Mouse (Mus musculus) ES-E14 (cell line): ENCODE data around the gene Rnf31. TPM values are rescaled to one million over a fixed set of nuclear protein-coding genes. Genes with fewer than 3 reads are reported as not detected.

Experiments used
- DNase-seq: peaks from one replicate; pipeline ENCODE4 v3.0.0-alpha.2; 2013; ENCODE audit warnings: low read depth, low spot score
- H3K27ac ChIP-seq: 2 replicates; pipeline ENCODE4 v1.5.1; 2012; ENCODE audit warnings: low read depth, mild to moderate bottlenecking, low read length, moderate library complexity, mixed read lengths; ENCODE audit not compliant: poor library complexity, insufficient read depth, severe bottlenecking
- H3K36me3 ChIP-seq: 2 replicates; pipeline ENCODE4 v1.6.1; 2012; ENCODE audit warnings: mild to moderate bottlenecking, low read length, moderate library complexity, mixed read lengths; ENCODE audit not compliant: control insufficient read depth, poor library complexity, insufficient read depth, severe bottlenecking
- H3K4me1 ChIP-seq, 2 experiments: fragments of 150-350 bp in 1 of 2; sonication (generic) in 1 of 2; 2 replicates each; pipeline ENCODE4 v1.6.1; 2012; ENCODE audit warnings: low read length in 2 of 2, mild to moderate bottlenecking in 1 of 2, mixed read lengths in 1 of 2; ENCODE audit not compliant: control insufficient read depth in 2 of 2, insufficient read depth in 2 of 2, poor library complexity in 1 of 2
- H3K4me3 ChIP-seq, 2 experiments: fragments of 150-350 bp in 1 of 2; sonication (generic) in 1 of 2; 2 replicates each; pipeline ENCODE4 v1.5.1; 2012; ENCODE audit warnings: low read length in 2 of 2, low read depth in 1 of 2, mild to moderate bottlenecking in 1 of 2, mixed read lengths in 1 of 2; ENCODE audit not compliant: insufficient read depth in 1 of 2, poor library complexity in 1 of 2, severe bottlenecking in 1 of 2
- H3K9ac ChIP-seq: 2 replicates; pipeline ENCODE4 v1.6.1; 2012; ENCODE audit warnings: low read depth, mild to moderate bottlenecking, low read length, mixed read lengths; ENCODE audit not compliant: poor library complexity, insufficient read depth, severe bottlenecking
- H3K9me3 ChIP-seq: fragments of 150-350 bp; sonication (generic); 2 replicates; pipeline ENCODE4 v1.6.1; 2012; ENCODE audit warnings: low read depth, mild to moderate bottlenecking, low read length; ENCODE audit not compliant: control insufficient read depth, insufficient read depth
- CHD2 ChIP-seq: IDR thresholded peaks from 2 replicates; pipeline ENCODE4 v1.6.1; 2014; ENCODE audit warnings: mild to moderate bottlenecking, low read depth, low read length, inconsistent platforms
- HCFC1 ChIP-seq: IDR thresholded peaks from 2 replicates; pipeline ENCODE4 v1.6.1; 2012; ENCODE audit warnings: low read length, inconsistent platforms, borderline replicate concordance; ENCODE audit not compliant: insufficient read depth
- MAFK ChIP-seq: IDR thresholded peaks from 2 replicates; pipeline ENCODE4 v1.6.1; 2014; ENCODE audit warnings: mild to moderate bottlenecking, low read depth, low read length, inconsistent platforms; ENCODE audit not compliant: insufficient read depth
- ZC3H11A ChIP-seq: IDR thresholded peaks from 2 replicates; pipeline ENCODE4 v1.6.1; 2012; ENCODE audit warnings: low read depth, mild to moderate bottlenecking, inconsistent platforms, low read length, borderline replicate concordance
- ZNF384 ChIP-seq: IDR thresholded peaks from 2 replicates; pipeline ENCODE4 v1.6.1; 2012; ENCODE audit warnings: low read depth, low read length, inconsistent platforms
- in situ Hi-C, 2 experiments: fragments of 600-800 bp; cut with MboI; formaldehyde crosslinking; loops; one replicate each; pipeline ENCODE4 v1.15.1; 2025; ENCODE audit warnings: low sequenced_read_pairs in 2 of 2, inconsistent platforms in 1 of 2; ENCODE audit not compliant: unreplicated experiment in 2 of 2
- total RNA-seq: library from RNA; depleted of rRNA; stranded (reverse); fragments of 300-350 nt; gene quantifications from 2 replicates; pipeline ENCODE4 v1.2.3, GENCODE M21; 2012

The Rnf31 gene
- total RNA-seq, 1 experiment, result 13.1 TPM

DNA sequence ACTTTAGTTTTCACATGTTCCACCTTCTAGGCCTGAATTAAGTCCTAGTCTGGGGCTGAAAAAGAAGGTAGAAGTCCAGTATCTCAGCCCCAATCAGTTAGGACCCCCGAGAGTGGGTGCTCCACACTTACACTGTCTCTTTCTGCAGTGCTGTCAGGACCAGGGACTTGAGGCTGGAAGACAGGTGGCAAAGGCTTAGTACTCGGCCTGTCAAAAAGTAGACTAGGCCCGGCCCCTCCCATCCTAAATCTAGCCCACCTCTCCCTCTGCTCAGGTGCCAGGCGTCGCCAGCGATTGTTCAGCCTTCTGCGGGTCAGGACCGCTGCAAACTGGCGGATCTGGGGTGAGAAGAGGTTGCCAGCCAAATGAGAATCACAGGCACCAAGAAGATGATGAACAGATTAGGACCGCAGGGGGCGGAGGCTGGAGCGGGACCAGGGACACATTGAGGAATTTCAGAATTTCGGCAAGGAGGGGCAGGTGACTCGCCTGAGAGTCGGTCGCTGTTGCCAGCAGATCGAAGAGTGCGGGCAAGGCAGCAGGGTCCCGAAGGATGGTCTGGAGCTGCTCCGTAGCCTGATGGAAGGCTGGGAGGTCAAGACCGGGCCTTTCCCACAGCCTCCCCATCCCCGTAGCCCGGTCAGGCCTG, 43.5 kb downstream of the Rnf31 start:
- Histone ChIP-seq H3K9me3 (no peaks in the 10 kb centered on the region), H3K36me3 (peaks cover 50% of the 10 kb centered on the region), H3K9ac (peak overlapping the region; percentile 83), H3K4me3 (peak overlapping the region; percentile 77 to 81), H3K4me1 (peaks cover 2 to 6% of the 10 kb centered on the region in 2 experiments; a peak in 1 of 4 replicates), H3K27ac (no peak overlapping the region)
- TF ChIP-seq ZC3H11A, result no peak
- no peak for TF ChIP-seq CHD2
- TF ChIP-seq MAFK, result no peak
- no peak for TF ChIP-seq HCFC1
- DNase-seq, result peak; percentile 20
- in situ Hi-C loops, result no loop called here

- in situ Hi-C loops, result no loop called here
- Histone ChIP-seq H3K4me3 (peak within 1 kb of the TSS; percentile 77 to 81), H3K9me3 (no peaks in the 10 kb centered on the region), H3K36me3 (peaks cover 49% of the 10 kb centered on the region), H3K9ac (peak within 1 kb of the TSS; percentile 83), H3K4me1 (peaks cover 2 to 6% of the 10 kb centered on the region in 2 experiments; a peak in 1 of 4 replicates), H3K27ac (no peak within 1 kb of the TSS)
- TF ChIP-seq MAFK (no peak), ZNF384 (no peak), ZC3H11A (no peak), CHD2 (no peak), HCFC1 (peak; percentile 66; the same call in 1 of the 2 replicates)
- DNase-seq, result peak; percentile 81
Measured at GRCm38 (mm10) chr14:55635523-55636007, 44.1 kb downstream of the Rnf31 start, which contains the start of gene Ipo4. Gene Ipo4 (minus strand): TSS chr14:55635957.

- in situ Hi-C loops, result no loop called here
- TF ChIP-seq HCFC1 (no peak), CHD2 (no peak), ZC3H11A (no peak), MAFK (no peak), ZNF384 (no peak)
- Histone ChIP-seq H3K27ac (no peak within 1 kb of the TSS), H3K9me3 (no peaks in the 10 kb centered on the region), H3K36me3 (peaks cover 35% of the 10 kb centered on the region), H3K4me3 (no peak within 1 kb of the TSS), H3K4me1 (peaks cover 2 to 6% of the 10 kb centered on the region in 2 experiments; a peak in 1 of 4 replicates), H3K9ac (no peak within 1 kb of the TSS)
- no peak for DNase-seq
Measured at GRCm38 (mm10) chr14:55637795-55638194, 46.3 kb downstream of the Rnf31 start, which contains the start of gene Gm49378. Gene Gm49378 (minus strand): TSS chr14:55637895.

DNA sequence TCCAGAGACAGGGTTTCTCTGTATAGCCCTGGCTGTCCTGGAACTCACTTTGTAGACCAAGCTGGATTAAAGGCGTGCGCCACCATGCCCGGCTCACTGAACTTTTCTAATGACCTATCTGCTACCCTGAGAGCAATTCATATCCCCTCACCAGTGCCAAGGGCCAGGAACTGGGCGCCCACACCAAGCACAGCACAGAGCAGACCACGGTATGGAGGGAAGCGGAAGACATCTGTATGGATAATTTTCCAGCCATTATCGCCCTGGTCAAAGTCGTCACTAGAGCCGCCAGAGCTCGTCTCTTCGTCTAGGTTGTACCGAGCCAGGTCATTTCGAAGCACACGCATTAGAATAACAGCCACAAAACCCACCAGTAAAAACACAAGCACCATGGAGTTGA, 49.3 kb downstream of the Rnf31 start:
- Histone ChIP-seq H3K4me1 (peaks cover 3 to 5% of the 10 kb centered on the region in 2 experiments; a peak in 1 of 4 replicates), H3K4me3 (no peak overlapping the region), H3K36me3 (peaks cover 19% of the 10 kb centered on the region), H3K9ac (no peak overlapping the region), H3K27ac (no peak overlapping the region), H3K9me3 (no peaks in the 10 kb centered on the region)
- no peak for DNase-seq
- in situ Hi-C loops, result no loop called here
- TF ChIP-seq CHD2, result no peak
- no peak for TF ChIP-seq HCFC1
- TF ChIP-seq ZC3H11A, result no peak
- no peak for TF ChIP-seq ZNF384
- TF ChIP-seq MAFK, result no peak
